Mouse (Mus musculus) urinary bladder, postnatal 25 days (tissue): ENCODE data around the gene Efcab6.
"Not testable (repeated sequence)": the region's sequence is repeated elsewhere in the genome, so short reads cannot be mapped to it uniquely, and the experiment has no call there.

Experiments used
- DNase-seq: peaks from one replicate; pipeline ENCODE4 v3.0.0; 2022; ENCODE audit warnings: low spot score

Gene Efcab6

GRCm38 (mm10) chr15:84065140-84065539 lies at the start of gene Efcab6:
Gene Efcab6 (minus strand): TSS chr15:84065379.
- no peak for DNase-seq

- DNase-seq = no peak
These were observed 48.7 kb upstream of the Efcab6 start for GRCm38 (mm10) chr15:84113873-84114272.

- peak; percentile 20 for DNase-seq
These were observed 43.7 kb upstream of the Efcab6 start for GRCm38 (mm10) chr15:84108899-84109298.

GRCm38 (mm10) chr15:84105924-84106500 lies 40.8 kb upstream of the Efcab6 start:
- no peak for DNase-seq

- no peak for DNase-seq
These were observed 40.1 kb upstream of the Efcab6 start, which contains the start of gene Sult4a1 for GRCm38 (mm10) chr15:84105105-84105923. Gene Sult4a1 (minus strand): TSS chr15:84105754.

- DNase-seq = no peak
These were observed 39.4 kb upstream of the Efcab6 start for GRCm38 (mm10) chr15:84104626-84105025.

GRCm38 (mm10) chr15:84097536-84097935 lies 32.4 kb upstream of the Efcab6 start:
- not testable (repeated sequence) for DNase-seq

GRCm38 (mm10) chr15:84096051-84096450 lies 30.9 kb upstream of the Efcab6 start:
- no peak for DNase-seq

GRCm38 (mm10) chr15:84094921-84095320 lies 29.7 kb upstream of the Efcab6 start:
- DNase-seq = no peak

- no peak for DNase-seq
These were observed 21.6 kb upstream of the Efcab6 start for GRCm38 (mm10) chr15:84086775-84087174.

- no peak for DNase-seq
These were observed 21.2 kb upstream of the Efcab6 start for GRCm38 (mm10) chr15:84086364-84086763.

GRCm38 (mm10) chr15:84080069-84080468 lies 14.9 kb upstream of the Efcab6 start:
- DNase-seq = no peak

GRCm38 (mm10) chr15:84079519-84079918 lies 14.3 kb upstream of the Efcab6 start:
- DNase-seq = no peak

- no peak for DNase-seq
These were observed 13.5 kb upstream of the Efcab6 start for GRCm38 (mm10) chr15:84078667-84079066.

- no peak for DNase-seq
These were observed 12.0 kb upstream of the Efcab6 start for GRCm38 (mm10) chr15:84077151-84077550.

- no peak for DNase-seq
These were observed 9.6 kb upstream of the Efcab6 start for GRCm38 (mm10) chr15:84074705-84075185.

- peak; percentile 49 for DNase-seq
These were observed 8.9 kb upstream of the Efcab6 start for GRCm38 (mm10) chr15:84073911-84074704.

- no peak for DNase-seq
These were observed 7.9 kb upstream of the Efcab6 start for GRCm38 (mm10) chr15:84073058-84073457.

- DNase-seq = peak; percentile 31
These were observed 7.0 kb upstream of the Efcab6 start for GRCm38 (mm10) chr15:84072226-84072625.

GRCm38 (mm10) chr15:84070116-84070676 lies 5.0 kb upstream of the Efcab6 start:
- DNase-seq = no peak

GRCm38 (mm10) chr15:84069455-84070050 lies 4.4 kb upstream of the Efcab6 start:
- no peak for DNase-seq

GRCm38 (mm10) chr15:84065701-84066100 lies 522 bp upstream of the Efcab6 start:
- DNase-seq = no peak
